Mouse (Mus musculus) hindbrain, postnatal 0 days (tissue): Measurements from ENCODE around the gene Galntl6. TPM values are rescaled to one million over a fixed set of nuclear protein-coding genes. Genes with fewer than 3 reads are reported as not detected.

ENCODE experiments used
- ATAC-seq: fragments of 200-750 bp; cut with Nextera tagmentation; 2 replicates; pipeline ENCODE4 v1.8.0; 2017; ENCODE audit warnings: mild to moderate bottlenecking, moderate TSS enrichment, moderate library complexity
- DNase-seq: peaks from one replicate; pipeline ENCODE4 v3.0.0-alpha.2; 2015; ENCODE audit warnings: low spot score
- H3K27ac ChIP-seq: fragments of 300-500 bp; sonication (generic); 2 replicates; pipeline ENCODE4 v1.5.1; 2014; ENCODE audit warnings: mild to moderate bottlenecking
- H3K27me3 ChIP-seq: fragments of 300-500 bp; sonication (generic); 2 replicates; pipeline ENCODE4 v1.6.1; 2014; ENCODE audit warnings: low read length, mixed read lengths; ENCODE audit not compliant: insufficient read depth
- H3K36me3 ChIP-seq: fragments of 300-500 bp; sonication (generic); 2 replicates; pipeline ENCODE4 v1.6.1; 2014; ENCODE audit warnings: low read length, mixed read lengths; ENCODE audit not compliant: insufficient read depth
- H3K4me1 ChIP-seq: fragments of 300-500 bp; sonication (generic); 2 replicates; pipeline ENCODE4 v1.6.1; 2014; ENCODE audit warnings: antibody characterized with exemption, low read length, mixed read lengths; ENCODE audit not compliant: insufficient read depth
- H3K4me2 ChIP-seq: fragments of 300-500 bp; sonication (generic); 2 replicates; pipeline ENCODE4 v1.6.1; 2014; ENCODE audit warnings: low read depth, mild to moderate bottlenecking, low read length, moderate library complexity, mixed read lengths
- H3K4me3 ChIP-seq: fragments of 300-500 bp; sonication (generic); 2 replicates; pipeline ENCODE4 v1.5.1; 2014; ENCODE audit warnings: low read length
- H3K9ac ChIP-seq: fragments of 300-500 bp; sonication (generic); replicated peaks from 2 replicates; pipeline ENCODE4 v1.6.1; 2014; ENCODE audit warnings: mild to moderate bottlenecking, low read length, moderate library complexity, mixed read lengths
- H3K9me3 ChIP-seq: fragments of 300-500 bp; sonication (generic); 2 replicates; pipeline ENCODE4 v1.6.1; 2016; ENCODE audit warnings: low read length, mixed read lengths
- CTCF ChIP-seq: IDR thresholded peaks from 2 replicates; pipeline ENCODE4 v1.5.1; 2016; ENCODE audit warnings: antibody characterized with exemption, control low read depth, low read depth
- WGBS: fragments of 180-500 bp; shearing (Covaris S2); extraction: QIAGEN DNeasy Blood & Tissue Kit; methylation state at CpG from one replicate; pipeline ENCODE4 v1.1.7; 2014; 5-methylcytosine and 5-hydroxymethylcytosine counted together
- polyA plus RNA-seq: library from polyadenylated mRNA; unstranded; fragments of >200 nt; fragmentation: Nextera tagmentation; extraction: Ambion mirVana; gene quantifications from 2 replicates; pipeline ENCODE4 v1.2.1, GENCODE M21; 2015
- total RNA-seq: library from RNA; depleted of rRNA; stranded (reverse); fragments of >200 nt; gene quantifications from 2 replicates; pipeline ENCODE4 v1.2.3, GENCODE M21; 2014

Galntl6 gene
- total and polyA plus RNA-seq, 2 experiments from 2014 or later, result 16.5 to 26.5 TPM

DNA sequence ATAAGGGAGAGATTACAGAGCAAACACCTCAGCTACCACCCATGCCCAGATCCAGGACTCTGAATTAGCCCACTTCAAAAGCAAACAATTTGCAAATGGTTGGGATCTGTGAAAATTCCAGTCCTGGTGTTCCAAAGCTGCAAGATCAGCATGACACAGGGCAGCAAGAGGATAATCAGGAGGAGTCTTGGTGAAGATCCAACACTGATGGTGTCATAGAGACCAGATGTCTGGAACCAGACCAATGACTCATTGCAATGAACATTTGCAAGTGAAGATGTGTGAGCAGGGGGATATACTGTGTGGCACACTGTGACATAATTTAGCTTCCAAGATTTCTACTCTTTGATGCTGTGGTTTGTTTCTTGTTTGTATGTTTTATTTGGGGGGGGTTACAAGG, 107.2 kb downstream of the Galntl6 start:
- no peaks in the 10 kb centered on the region for H3K4me1 ChIP-seq
- H3K36me3 ChIP-seq, result no peaks in the 10 kb centered on the region
- TF ChIP-seq CTCF, result no peak
- DNase-seq, result peak; percentile 80
- ATAC-seq, result peak; percentile 85
- no peak overlapping the region for H3K4me2 ChIP-seq
- no peak overlapping the region for H3K9ac ChIP-seq
- no peaks in the 10 kb centered on the region for H3K27me3 ChIP-seq
- H3K27ac ChIP-seq, result no peak overlapping the region; the same call in 1 of the 2 replicates
- H3K9me3 ChIP-seq, result no peaks in the 10 kb centered on the region
- H3K4me3 ChIP-seq, result no peak overlapping the region

DNA sequence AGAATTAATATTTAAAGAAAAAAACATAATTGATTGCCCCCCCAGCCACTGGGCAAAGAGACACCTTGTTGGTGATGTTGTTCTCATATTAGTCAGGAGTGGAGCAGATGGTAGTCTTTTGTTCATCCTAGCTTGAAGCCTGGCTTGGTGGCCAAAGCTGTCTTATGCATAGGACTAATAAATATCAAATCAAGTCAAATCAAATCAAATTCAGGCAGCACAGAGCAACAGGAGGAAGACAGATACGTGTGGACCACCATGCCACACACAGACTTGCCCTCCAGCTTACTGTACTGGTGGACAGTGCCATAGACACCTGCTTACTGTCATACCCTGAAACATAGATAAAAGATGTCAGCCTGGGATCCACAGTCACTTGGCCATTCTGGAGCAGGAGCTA, 110.6 kb downstream of the Galntl6 start:
- Histone ChIP-seq H3K36me3 (no peaks in the 10 kb centered on the region), H3K4me3 (no peak overlapping the region), H3K9ac (no peak overlapping the region), H3K4me1 (no peaks in the 10 kb centered on the region), H3K27me3 (no peaks in the 10 kb centered on the region), H3K27ac (no peak overlapping the region), H3K4me2 (no peak overlapping the region), H3K9me3 (no peaks in the 10 kb centered on the region)
- no peak for TF ChIP-seq CTCF
- DNase-seq (no peak), ATAC-seq (peak; percentile 61)
- 45% methylated on average over 1 of the region's 1 CpGs for WGBS

DNA sequence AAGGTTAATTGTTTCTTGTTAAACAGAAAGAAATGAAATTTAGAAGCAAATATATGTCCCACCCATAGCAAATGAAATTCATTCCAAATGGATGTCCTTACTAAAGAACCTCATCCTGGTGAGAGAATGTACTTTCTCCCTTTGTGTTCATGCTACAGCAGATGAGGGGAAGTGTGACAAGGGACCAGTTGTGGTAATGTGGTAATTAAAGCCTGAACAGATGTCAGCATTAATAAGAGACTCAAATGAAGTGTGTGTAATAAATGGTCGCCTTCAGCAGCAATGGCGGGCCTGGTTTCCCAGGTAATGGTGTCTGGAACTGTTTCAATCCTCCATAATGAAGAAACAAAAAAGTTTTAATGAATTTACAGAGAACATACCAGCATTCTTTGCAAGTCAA, 158.7 kb downstream of the Galntl6 start:
- ATAC-seq, result no peak
- H3K9ac ChIP-seq, result no peak overlapping the region
- WGBS, result 38% methylated on average over 2 of the region's 2 CpGs
- H3K36me3 ChIP-seq, result no peaks in the 10 kb centered on the region
- no peaks in the 10 kb centered on the region for H3K9me3 ChIP-seq
- no peaks in the 10 kb centered on the region for H3K4me1 ChIP-seq
- no peak overlapping the region for H3K27ac ChIP-seq
- H3K4me2 ChIP-seq, result no peak overlapping the region
- TF ChIP-seq CTCF, result no peak
- H3K4me3 ChIP-seq, result no peak overlapping the region
- H3K27me3 ChIP-seq, result no peaks in the 10 kb centered on the region
- no peak for DNase-seq

DNA sequence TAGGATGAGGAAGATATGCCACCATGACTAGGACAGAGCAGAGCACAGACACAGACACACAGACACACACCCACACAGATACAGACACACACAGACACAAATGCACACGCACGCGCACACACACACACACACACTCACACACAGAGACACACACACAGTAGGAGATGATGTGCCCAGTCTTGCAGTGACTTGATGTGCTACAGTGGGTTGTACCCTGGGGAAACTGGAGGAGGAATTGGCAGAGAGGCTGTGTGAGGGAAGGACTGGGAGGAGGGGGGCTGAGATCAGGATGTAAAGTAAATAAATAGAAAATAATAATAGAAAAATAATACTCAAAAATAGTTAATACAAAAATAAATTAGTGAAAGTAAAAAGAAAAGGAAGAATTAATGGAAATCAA, 174.5 kb downstream of the Galntl6 start:
- WGBS, result 89% methylated on average over 3 of the region's 3 CpGs
- DNase-seq, result no peak
- Histone ChIP-seq H3K36me3 (no peaks in the 10 kb centered on the region), H3K27ac (no peak overlapping the region), H3K9me3 (no peaks in the 10 kb centered on the region), H3K27me3 (no peaks in the 10 kb centered on the region), H3K4me1 (no peaks in the 10 kb centered on the region), H3K4me3 (no peak overlapping the region), H3K4me2 (no peak overlapping the region), H3K9ac (no peak overlapping the region)
- no peak for TF ChIP-seq CTCF
- no peak for ATAC-seq

DNA sequence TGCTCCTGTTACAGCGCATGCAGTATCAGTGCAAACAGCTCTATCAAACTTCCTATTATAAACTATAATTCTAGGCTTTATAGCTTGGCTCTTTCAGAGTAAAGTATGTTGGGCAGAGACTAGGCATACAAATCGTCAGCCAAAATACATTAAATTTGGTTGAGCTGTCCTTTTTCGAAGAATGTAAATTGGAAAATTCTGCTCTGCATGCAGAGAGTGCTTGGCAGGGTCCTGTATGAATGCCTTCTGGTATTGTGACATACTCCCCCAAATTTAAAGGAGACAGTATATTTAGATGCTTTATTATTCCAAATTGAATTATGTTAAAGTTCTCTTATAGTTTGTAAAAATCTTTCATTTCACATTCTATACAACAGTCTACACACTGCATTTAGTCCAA, 220.7 kb downstream of the Galntl6 start:
- H3K36me3 ChIP-seq, result no peaks in the 10 kb centered on the region
- 82% methylated on average over 3 of the region's 3 CpGs for WGBS
- H3K4me2 ChIP-seq, result no peak overlapping the region
- no peaks in the 10 kb centered on the region for H3K4me1 ChIP-seq
- H3K27ac ChIP-seq, result no peak overlapping the region
- DNase-seq (no peak), ATAC-seq (no peak)
- no peaks in the 10 kb centered on the region for H3K27me3 ChIP-seq
- no peak for TF ChIP-seq CTCF
- no peak overlapping the region for H3K4me3 ChIP-seq
- H3K9me3 ChIP-seq, result no peaks in the 10 kb centered on the region
- H3K9ac ChIP-seq, result no peak overlapping the region

DNA sequence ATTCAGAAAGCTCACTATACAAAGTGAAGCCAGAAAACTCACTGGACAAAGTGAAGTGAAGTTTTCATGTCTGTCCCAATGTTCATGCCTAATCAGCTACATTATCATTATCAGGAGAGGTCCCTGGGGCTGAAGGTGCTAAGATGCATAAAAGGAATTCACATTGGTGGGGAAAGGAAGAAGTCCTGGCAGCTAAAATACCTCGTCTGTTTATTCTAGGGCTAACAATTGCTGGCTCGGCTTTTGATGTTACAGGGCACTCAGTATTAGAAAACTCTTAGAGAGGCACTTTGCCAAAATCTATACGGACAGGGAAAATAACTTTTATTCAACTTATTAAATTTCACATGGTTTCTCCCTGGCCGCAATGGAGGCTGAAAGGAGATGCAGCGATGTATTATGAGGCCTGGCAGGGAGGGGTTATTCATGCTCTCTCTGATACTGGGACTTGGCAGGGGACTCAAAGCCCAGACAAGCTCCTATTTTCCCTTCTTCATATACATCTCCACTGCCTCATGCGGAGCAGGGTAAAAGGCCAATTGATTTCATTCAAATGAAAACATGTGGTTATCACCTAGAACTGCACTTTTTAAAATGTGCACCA, 234.5 kb downstream of the Galntl6 start:
- ATAC-seq (no peak), DNase-seq (peak; percentile 34)
- Histone ChIP-seq H3K4me1 (no peaks in the 10 kb centered on the region), H3K9me3 (no peaks in the 10 kb centered on the region), H3K36me3 (no peaks in the 10 kb centered on the region), H3K4me3 (no peak overlapping the region), H3K9ac (no peak overlapping the region), H3K27me3 (no peaks in the 10 kb centered on the region), H3K27ac (no peak overlapping the region), H3K4me2 (peak overlapping the region; percentile 27)
- TF ChIP-seq CTCF, result no peak
- 13% methylated on average over 6 of the region's 6 CpGs for WGBS

DNA sequence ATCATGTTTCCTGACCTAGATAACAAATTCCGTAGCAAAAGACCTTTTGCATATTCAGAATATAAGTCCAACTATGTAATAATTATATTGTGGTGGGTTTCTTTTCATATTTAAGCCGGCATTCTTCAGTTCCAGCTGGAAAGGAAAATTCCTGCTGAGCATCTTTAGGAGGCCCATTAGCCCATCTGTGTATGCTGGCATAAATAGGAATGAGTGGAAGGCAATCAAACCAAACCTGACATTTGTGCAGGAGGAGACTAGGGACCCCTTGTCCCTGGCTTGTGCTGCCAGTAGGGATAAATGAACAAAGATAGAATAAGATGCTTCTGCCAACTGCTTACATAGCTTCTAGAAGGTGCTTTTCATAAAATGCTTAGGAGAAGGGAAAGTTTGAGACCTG, 243.4 kb downstream of the Galntl6 start:
- WGBS, result 40% methylated on average over 2 of the region's 2 CpGs

More for the DNA sequence above, 243.4 kb downstream of the Galntl6 start:
- H3K4me3 ChIP-seq, result no peak overlapping the region
- H3K9ac ChIP-seq, result no peak overlapping the region
- H3K27ac ChIP-seq, result no peak overlapping the region
- no peak overlapping the region for H3K4me2 ChIP-seq
- no peak for TF ChIP-seq CTCF
- DNase-seq, result peak; percentile 66
- H3K27me3 ChIP-seq, result no peaks in the 10 kb centered on the region
- no peaks in the 10 kb centered on the region for H3K36me3 ChIP-seq
- H3K9me3 ChIP-seq, result no peaks in the 10 kb centered on the region
- ATAC-seq, result 0 out of 2 replicates have a peak, but pooled peaks have one; percentile 55
- H3K4me1 ChIP-seq, result no peaks in the 10 kb centered on the region
